ENCODE assay signal across 1 mouse cellular context in the genomic region with DNA sequence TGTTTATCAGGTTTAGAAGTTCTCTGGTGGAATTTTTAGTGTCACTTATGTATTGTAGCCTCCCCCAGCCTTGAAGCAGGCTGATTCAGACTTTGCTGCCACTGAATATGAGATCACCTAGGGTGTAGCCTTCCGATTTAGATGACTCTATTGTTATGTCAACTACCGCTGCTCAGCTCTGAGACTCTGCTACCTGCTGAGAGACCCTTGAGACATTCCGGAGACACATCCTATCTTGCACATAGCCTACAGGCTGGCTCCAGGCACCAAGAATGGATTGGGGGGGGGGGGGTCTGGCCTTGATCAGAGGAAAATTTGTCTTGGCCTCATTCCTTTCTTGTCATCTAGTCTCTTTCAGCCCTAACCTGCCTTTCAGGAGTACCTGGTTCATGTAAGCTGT. TPM values are rescaled to one million over a fixed set of nuclear protein-coding genes. Genes with fewer than 3 reads are reported as not detected.
"Had no signal": no experiment of that assay in that cellular context is flagged by ENCODE, and none has a peak within 500 bp of the region (broad histone marks: within the 10 kb centered on the region; RNA-seq: fewer than 3 reads in every experiment).

No protein-coding gene starts in this region.

RNA-seq across cellular contexts. Expression of a gene that starts 17.5 kb away (rescaled TPM):
- polyA plus RNA-seq: inflammation-experienced regulatory T-cells, adult 6 months had no signal
